Mouse (Mus musculus): ENCODE measurements at regions not wholly inside any gene's neighbourhood (a gene's known extent, or its start where the extent isn't known, plus 50 kb on each side); places are given as distances from the start of the nearest gene placed in this dataset.

DNA sequence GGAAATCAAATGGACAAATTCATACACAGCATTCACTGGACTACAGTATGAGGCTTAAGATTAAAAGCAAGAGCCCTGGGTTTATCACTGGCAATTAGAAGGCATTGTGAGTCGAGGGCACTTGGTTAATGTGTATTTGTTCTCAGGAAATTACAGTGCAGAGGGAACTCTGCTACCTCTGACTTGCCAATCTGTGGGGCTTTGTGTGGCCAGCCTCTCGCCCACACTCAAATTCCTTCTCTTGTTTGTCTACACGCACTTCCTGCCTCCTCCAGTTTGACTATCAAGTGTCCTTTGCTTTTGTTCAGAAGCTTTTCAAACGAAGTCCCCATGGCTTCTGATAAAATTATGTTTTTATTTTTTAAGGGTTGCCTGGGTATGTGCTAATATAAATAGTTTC, 985.6 kb downstream of the Fam19a2 start:
- TF ChIP-seq USF1 (IDR thresholded peaks at IDR 0.05; ENCODE audit: low read depth, low read length): no peak
- no peak for TF ChIP-seq CTCF (IDR thresholded peaks at IDR 0.05 in 2 of 3, conservative IDR thresholded peaks at IDR 0.05 in 1 of 3; ENCODE audit: control insufficient read depth in 1 of 3, insufficient read depth in 1 of 3, low read depth in 2 of 3, low read length in 3 of 3, poor library complexity in 1 of 3, severe bottlenecking in 1 of 3)
- no peak for TF ChIP-seq MEF2A (IDR thresholded peaks at IDR 0.05; ENCODE audit: extremely low read depth, insufficient replicate concordance, low read depth, low read length, poor library complexity, severe bottlenecking)
- TF ChIP-seq NELFE (IDR thresholded peaks at IDR 0.05; ENCODE audit: low read depth, low read length): no peak
- TF ChIP-seq ELF1 (IDR thresholded peaks at IDR 0.05; ENCODE audit: low read depth, low read length): no peak
- no peak for TF ChIP-seq SIN3A (IDR thresholded peaks at IDR 0.05; ENCODE audit: low read length)
- no peak for TF ChIP-seq MYC (IDR thresholded peaks at IDR 0.05; ENCODE audit: low read depth, low read length)
- no peak for TF ChIP-seq USF2 (IDR thresholded peaks at IDR 0.05; ENCODE audit: borderline replicate concordance in 1 of 2, insufficient read depth in 1 of 2, low read depth in 1 of 2, low read length in 2 of 2)
- TF ChIP-seq SMC3 (IDR thresholded peaks at IDR 0.05; ENCODE audit: low read depth, low read length): no peak
- DNase-seq (ENCODE audit: low read depth, low spot score): no peak
- no peaks in the 10 kb centered on the region for H3K9me3 ChIP-seq (replicated peaks; ENCODE audit: insufficient read depth, low read length)
- no peak overlapping the region for H3K27ac ChIP-seq (ENCODE audit: control insufficient read depth, low read depth, low read length)
- H3K4me3 ChIP-seq (ENCODE audit: control insufficient read depth in 1 of 2, insufficient read depth in 1 of 2, low read depth in 2 of 2, low read length in 2 of 2): no peak overlapping the region
- no peaks in the 10 kb centered on the region for H3K36me3 ChIP-seq (ENCODE audit: control insufficient read depth in 1 of 2, insufficient read depth in 2 of 2, low read length in 2 of 2)
- H3K79me2 ChIP-seq (ENCODE audit: control insufficient read depth, insufficient read depth, low read length, poor library complexity): no peaks in the 10 kb centered on the region
- no peaks in the 10 kb centered on the region for H3K4me1 ChIP-seq (ENCODE audit: control insufficient read depth in 1 of 2, insufficient read depth in 2 of 2, low read length in 2 of 2)
- no peak overlapping the region for H3K9ac ChIP-seq (ENCODE audit: control insufficient read depth, low read depth, low read length, poor library complexity, severe bottlenecking)
- no peaks in the 10 kb centered on the region for H3K27me3 ChIP-seq (ENCODE audit: control insufficient read depth in 1 of 2, insufficient read depth in 2 of 2, low read length in 2 of 2)

DNA sequence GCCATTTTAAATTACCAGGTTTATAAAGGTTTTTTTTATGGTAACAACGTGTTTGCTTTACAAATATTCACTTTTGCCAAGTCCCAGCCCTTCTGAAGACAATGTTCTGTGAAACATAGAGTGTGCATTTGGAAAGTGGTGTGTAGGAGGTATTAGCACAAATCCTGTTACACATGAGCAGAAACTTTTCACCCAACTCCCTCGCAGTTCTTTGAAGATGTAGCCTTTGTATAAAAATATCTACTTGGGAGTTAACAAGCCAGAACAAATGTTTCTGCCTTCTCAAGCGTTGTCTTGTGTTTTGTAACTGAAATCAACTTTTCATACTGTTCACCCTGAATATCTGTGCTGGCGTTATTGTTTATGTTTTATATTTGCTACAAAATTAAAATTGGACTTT, 986.2 kb downstream of the Fam19a2 start:
- Histone ChIP-seq H3K9me3 (replicated peaks; ENCODE audit: insufficient read depth, low read length) (no peaks in the 10 kb centered on the region), H3K27me3 (ENCODE audit: control insufficient read depth in 1 of 2, insufficient read depth in 2 of 2, low read length in 2 of 2) (no peaks in the 10 kb centered on the region), H3K36me3 (ENCODE audit: control insufficient read depth in 1 of 2, insufficient read depth in 2 of 2, low read length in 2 of 2) (no peaks in the 10 kb centered on the region), H3K4me1 (ENCODE audit: control insufficient read depth in 1 of 2, insufficient read depth in 2 of 2, low read length in 2 of 2) (no peaks in the 10 kb centered on the region), H3K4me3 (ENCODE audit: control insufficient read depth in 1 of 2, insufficient read depth in 1 of 2, low read depth in 2 of 2, low read length in 2 of 2) (no peak overlapping the region), H3K9ac (ENCODE audit: control insufficient read depth, low read depth, low read length, poor library complexity, severe bottlenecking) (no peak overlapping the region), H3K79me2 (ENCODE audit: control insufficient read depth, insufficient read depth, low read length, poor library complexity) (no peaks in the 10 kb centered on the region), H3K27ac (ENCODE audit: control insufficient read depth, low read depth, low read length) (no peak overlapping the region)
- no peak for DNase-seq (ENCODE audit: low read depth, low spot score)
- TF ChIP-seq ETS1 (IDR thresholded peaks at IDR 0.05; ENCODE audit: low read depth, low read length): no peak
- no peak for TF ChIP-seq BHLHE40 (IDR thresholded peaks at IDR 0.05; ENCODE audit: borderline replicate concordance, low read depth, low read length)
- no peak for TF ChIP-seq MAX (IDR thresholded peaks at IDR 0.05; ENCODE audit: low read length)
- TF ChIP-seq ZKSCAN1 (IDR thresholded peaks at IDR 0.05; ENCODE audit: low read depth, low read length): no peak
- no peak for TF ChIP-seq HCFC1 (IDR thresholded peaks at IDR 0.05; ENCODE audit: low read depth, low read length)
- no peak for TF ChIP-seq ZNF384 (IDR thresholded peaks at IDR 0.05; ENCODE audit: low read depth, low read length)
